Mouse (Mus musculus): ENCODE results near the gene Elf5.

Elf5 gene

GRCm38 (mm10) chr2:103411348-103411747 lies at the start of gene Elf5:
TSS of gene Elf5 (plus strand) at chr2:103411688.
- DNase-seq: no peak

- DNase-seq: no peak
These were observed 38.9 kb upstream of the Elf5 start for GRCm38 (mm10) chr2:103372541-103372940.

- DNase-seq: no peak
These were observed 31.9 kb upstream of the Elf5 start for GRCm38 (mm10) chr2:103379502-103380160.

- DNase-seq: no peak
These were observed 29.3 kb upstream of the Elf5 start for GRCm38 (mm10) chr2:103382174-103382573.

DNA sequence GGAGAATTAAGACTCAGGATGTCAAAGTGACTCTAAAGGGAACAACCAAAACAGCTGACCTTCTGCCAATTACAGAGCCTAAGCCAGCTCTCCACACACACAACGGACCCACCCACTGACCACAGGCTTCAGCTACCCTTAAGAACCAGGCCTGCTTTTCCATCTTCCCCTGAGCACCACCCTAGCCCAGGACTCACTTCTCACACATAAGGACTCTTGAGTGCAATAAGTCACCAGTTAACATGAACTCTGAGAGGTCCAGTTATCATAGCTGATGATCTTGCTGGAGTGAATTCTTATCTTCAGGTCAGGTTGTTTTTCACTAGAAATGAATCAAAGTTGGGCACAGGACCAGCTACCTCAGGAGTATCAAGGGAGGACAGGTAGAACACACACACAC lies 23.6 kb upstream of the Elf5 start:
- no peak for DNase-seq

GRCm38 (mm10) chr2:103388311-103388710 lies 23.2 kb upstream of the Elf5 start:
- DNase-seq: no peak

DNA sequence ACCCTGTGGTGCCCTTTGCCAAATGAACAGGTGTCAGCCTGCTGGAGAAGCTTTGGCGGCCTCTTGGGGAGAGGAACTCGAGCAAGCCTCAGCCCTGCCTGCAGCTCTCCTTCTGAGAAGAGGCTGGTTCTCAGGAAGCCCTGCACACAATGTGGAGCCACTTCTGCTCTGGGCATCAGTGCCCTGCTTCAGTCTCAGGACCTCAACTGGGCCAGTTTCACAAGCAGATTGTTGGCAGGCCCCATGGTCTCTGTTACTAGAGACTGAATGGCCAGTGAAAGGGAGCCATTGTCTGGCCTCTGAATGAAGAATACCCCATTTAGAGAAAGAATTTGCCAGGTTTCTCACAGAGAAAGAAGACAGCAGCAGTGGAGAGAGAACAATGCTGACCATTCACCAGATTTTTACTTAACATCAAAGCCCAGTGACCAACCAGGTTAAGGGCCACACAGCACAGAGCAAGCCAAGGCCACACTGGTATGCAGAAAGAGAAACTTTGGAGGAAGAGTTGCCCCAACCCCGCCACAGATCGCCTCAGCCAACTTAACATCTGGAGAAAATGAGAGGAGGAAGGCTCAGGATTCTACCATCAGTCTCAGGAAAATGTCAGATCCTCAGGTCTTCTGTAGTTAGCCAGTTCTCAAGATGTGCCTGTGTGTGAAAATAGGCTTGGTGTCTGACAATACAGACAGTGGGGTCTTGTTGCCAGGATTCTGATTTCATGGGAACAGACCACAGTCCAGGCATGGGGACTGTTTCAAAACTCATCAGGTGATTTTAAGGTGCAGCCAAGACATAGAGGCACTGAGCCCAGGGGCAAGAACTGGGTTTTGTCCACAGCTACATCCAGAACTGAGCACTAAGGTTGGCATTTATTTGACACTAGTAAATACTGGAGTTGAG lies 21.2 kb upstream of the Elf5 start:
- DNase-seq: peak; percentile 7

DNA sequence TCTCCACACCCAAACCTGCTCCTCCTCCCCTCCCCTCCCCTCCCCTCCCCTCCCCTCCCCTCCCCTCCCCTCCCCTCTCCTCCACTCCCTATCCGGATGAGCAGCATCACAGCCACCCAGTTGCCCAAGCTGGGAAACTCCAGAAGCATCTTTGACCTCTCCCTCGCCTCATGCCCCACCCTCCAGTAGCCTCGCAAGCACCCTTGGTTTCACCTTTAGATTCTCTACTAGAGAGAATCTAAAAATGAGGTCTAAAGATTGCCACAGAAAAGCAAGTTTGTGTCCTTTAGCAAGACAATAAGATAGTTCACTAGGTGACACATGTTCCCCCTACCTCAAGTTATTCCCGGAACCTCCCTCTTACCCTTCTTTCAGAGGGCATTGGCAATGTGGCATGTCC lies 19.9 kb upstream of the Elf5 start:
- DNase-seq: no peak

DNA sequence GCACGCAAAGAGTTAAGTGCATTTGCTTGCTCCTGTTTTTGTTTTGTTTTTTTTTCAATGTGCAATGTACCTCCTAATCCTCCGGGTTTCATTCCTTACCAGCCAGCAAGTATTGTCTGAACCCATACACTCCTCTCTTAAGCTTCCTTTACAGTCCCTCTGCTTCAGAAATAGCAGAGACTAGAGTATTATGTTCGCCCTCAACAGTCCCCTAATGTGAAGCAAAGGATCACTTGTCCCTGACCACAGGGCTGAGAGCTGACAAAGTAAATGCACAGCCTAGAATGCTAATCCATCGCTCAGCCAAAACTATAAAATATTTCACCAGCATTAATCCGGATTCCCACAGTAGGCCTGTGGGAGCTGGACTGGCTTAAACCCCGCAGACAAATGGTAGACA lies 13.4 kb upstream of the Elf5 start:
- no peak for DNase-seq

GRCm38 (mm10) chr2:103400691-103401090 lies 10.8 kb upstream of the Elf5 start:
- DNase-seq: no peak

DNA sequence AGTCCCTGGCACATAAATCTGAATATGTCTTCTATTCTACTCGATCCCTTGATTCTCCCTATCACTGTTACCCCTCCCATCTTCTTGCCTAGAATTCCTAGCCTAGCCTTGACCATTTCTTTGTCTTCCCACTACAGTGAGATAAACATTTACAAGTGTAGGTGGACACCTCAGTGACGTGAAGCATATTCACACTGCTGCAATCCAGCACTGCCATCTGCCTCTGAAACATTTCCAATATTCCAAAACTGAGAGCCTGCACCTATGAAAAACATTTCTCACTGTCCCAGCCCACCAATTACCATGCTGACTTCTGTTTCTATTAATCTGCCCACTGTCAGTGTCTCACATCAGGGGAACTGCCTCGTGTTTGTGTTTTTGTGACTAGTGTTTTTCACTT lies 5.2 kb upstream of the Elf5 start:
- no peak for DNase-seq

- DNase-seq: no peak
These were observed 328 bp downstream of the Elf5 start for GRCm38 (mm10) chr2:103411816-103412215.

DNA sequence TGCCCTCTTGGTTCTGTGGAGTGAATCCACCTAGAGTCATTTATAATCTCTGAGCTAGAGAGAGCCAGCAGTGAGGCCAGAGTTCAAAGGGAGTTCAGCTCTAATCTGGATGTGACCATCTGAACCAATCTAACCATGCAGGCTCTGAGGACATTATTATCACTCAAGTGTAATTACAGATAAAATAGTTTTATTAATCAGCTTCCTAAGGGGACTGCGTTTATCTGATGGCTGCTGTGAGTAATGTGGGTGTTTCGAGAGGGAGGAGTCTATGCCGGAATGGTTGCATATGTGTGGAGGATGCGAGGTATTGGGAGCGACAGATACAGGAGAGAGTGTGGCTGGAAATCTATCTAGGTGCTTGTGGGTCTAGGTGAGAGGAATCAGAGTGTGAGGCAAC lies 1.9 kb downstream of the Elf5 start:
- no peak for DNase-seq

GRCm38 (mm10) chr2:103415774-103416173 lies 4.3 kb downstream of the Elf5 start:
- DNase-seq: no peak

DNA sequence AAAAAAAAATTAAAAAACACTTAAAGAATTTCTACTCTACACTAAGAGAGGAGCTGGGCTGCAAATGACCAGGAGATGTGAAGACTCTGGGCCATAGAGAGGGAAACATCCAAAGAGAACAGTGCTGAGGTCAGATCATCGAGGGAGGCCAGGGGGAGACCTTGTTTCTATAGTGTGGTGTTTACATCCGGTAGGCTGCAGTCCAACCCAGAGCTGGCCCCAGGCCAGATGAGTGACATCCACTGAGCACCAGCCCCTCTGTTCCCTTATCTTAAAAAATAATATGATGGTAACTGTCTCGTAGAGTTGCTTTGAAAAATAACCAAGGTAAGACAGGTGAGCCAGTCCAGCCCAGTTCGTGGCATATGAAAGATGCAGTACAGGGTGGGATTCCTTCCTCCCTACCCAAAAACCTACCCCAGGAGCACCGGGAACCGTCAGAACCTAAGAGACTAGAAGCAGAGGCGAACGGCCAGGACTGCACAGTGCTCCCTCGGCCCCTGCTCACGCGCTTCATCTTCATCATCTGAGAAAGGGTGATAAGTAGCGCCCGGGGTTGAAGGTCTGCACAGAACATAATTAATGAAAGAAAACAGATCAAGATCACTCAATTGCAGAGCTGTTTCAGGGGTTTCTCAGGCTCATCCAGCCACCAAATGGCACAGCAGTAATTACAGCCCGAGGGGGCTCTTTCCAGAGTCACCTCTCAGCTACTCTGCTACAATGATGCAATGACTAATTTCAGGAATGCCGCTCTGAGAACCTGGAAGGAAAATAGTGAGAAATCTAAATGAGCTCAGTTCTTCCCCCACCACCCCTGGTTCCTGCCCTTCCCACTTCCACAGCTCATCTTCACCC lies 9.4 kb downstream of the Elf5 start:
- no peak for DNase-seq

DNA sequence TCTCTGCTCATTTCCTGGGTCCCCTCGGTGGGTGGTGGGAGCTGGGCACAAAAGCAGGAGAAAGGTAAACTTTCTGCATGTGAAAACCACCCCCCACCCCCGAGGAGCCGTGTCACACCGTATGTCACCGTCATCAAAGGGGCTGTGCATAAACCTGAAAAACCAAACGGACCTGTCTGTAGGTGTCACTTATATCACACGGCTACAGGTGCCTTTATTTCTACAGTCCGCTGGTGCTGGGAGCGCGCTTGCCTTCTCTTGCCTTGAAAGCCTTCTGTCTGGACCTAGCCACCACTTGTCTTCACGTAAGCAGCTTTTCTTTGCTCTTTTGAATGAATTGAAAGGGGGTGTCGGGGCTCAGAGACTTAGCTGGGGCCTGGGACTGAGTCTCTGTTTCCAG lies 12.4 kb downstream of the Elf5 start:
- DNase-seq: no peak

GRCm38 (mm10) chr2:103424349-103425026 lies 13.0 kb downstream of the Elf5 start:
- peak; percentile 78 for DNase-seq

GRCm38 (mm10) chr2:103425456-103426063 lies 14.1 kb downstream of the Elf5 start:
- DNase-seq: no peak

GRCm38 (mm10) chr2:103428356-103428755 lies 16.9 kb downstream of the Elf5 start:
- DNase-seq: no peak

GRCm38 (mm10) chr2:103430712-103431111 lies 19.2 kb downstream of the Elf5 start:
- DNase-seq: no peak

DNA sequence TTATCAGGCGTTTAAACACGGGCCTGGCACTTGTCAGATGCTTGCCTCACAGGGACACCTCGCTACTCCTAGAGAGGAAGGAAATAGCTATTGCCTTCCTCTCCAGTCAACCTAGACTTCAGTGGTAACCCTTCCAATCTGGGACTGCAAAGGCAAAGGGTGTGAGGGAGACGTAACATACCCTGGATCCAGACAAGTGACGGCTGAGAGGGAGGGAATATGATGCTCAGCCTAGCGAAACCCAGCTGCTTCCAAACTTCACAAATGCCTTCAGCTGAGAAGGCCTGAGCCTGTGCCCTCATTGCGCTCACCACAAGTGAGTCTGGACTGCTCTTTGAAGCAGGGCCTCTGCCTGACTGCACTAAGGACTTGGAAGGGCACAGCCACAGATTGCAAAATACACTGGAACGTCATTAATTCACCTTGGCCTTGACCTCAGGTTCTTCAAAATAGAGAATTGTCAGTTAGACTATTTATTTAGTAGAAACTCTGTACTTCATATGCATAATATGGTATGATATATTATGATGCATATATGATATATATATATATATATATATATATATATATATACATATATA lies 21.3 kb downstream of the Elf5 start:
- DNase-seq: no peak

DNA sequence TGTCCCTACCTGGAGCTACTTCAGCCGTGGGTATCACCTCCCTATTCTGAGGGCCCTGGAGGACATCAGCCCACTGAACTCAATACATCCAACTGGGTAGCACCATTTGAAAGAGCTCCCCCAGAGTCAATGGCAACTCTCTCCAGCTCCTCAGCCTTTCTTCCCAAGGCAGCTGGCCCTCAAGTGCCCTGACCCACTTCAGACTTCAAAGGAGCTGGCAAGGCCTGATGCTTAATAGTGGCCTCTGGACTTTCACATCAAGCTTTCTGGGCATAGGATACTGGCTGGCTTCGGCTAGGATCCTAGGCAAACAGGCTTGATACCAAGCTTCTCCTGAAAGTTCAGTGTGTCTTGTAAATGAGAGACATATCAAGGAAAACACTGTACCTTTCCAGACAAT lies 23.6 kb downstream of the Elf5 start:
- no peak for DNase-seq
